Mouse (Mus musculus) naive thymus-derived CD4-positive, alpha-beta T cell, adult 2 months (primary cell): ENCODE results near the gene Rhox7a.
"Not testable (repeated sequence)": the region's sequence is repeated elsewhere in the genome, so short reads cannot be mapped to it uniquely, and the experiment has no call there.

ENCODE experiments used
- DNase-seq: peaks from one replicate; pipeline ENCODE4 v3.0.0-alpha.2; 2011; ENCODE audit warnings: low read depth

Rhox7a gene

GRCm38 (mm10) chrX:37831386-37831785, at the start of gene Rhox7a:
Rhox7a (plus strand) TSS chrX:37831686.
- not testable (repeated sequence) for DNase-seq

- no peak for DNase-seq
Observed at GRCm38 (mm10) chrX:37807286-37808080, 24.0 kb upstream of the Rhox7a start.

DNA sequence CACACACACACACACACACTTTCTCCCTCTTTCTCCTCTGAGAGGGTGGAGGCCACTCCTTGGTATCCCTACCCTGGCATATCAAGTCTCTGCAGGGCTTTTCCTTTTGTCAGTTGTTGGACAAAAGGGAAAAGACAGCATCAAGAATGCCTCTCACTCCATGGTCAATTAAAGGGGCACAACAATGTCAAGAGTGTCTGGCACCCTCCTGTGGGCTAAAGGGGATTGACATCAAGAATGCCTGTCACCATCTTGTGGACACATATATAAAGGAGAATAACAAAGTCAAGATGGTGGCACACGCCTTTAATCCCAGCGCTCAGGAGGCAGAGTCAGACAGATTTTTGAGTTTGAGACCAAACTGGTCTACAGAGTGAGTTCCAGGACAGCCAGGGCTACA, 22.1 kb upstream of the Rhox7a start:
- DNase-seq, result no peak

GRCm38 (mm10) chrX:37811179-37811578, 20.3 kb upstream of the Rhox7a start:
- DNase-seq, result no peak

DNA sequence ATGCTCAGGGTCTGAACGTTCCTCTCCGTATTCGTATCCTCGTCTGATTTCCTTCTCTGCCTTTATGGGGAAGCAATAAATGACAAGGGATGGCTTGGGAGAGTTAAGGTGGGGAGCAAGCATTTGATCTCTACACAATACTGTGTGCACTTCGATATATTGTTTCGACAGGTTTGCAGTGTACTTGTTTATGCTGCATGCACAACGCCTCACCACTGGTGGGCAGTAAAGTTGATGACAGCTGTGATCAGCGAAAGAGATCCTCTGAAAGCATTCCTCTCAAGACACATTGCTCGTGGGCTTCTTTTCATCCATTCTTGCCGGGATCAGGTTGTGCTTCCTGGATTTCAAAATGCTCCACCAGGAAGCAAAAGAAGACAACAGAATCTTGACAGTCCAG, 15.8 kb upstream of the Rhox7a start:
- DNase-seq, result no peak

- not testable (repeated sequence) for DNase-seq
Observed at GRCm38 (mm10) chrX:37826610-37827009, 4.9 kb upstream of the Rhox7a start, which contains the start of gene Rhox6. Rhox6 (plus strand) TSS chrX:37826910.

DNA sequence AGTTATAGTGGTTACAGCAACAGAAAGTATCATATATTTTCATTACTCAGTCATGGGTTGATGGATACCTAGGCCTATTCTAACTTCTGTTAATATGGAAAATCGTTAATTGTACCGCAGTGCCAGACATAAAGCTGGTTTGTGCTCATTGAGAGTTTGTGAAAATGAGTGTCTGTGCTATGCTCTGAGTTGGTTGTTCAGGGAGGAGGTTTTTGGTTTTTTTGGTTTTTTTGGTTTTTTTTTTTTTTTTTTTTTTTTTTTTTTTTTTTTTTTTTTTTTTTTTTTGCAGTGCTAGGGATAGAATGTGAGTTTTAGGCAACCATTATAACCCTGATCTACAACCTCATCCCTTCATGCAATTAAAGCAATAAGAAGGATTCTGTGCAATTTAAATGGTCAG, 40.2 kb downstream of the Rhox7a start:
- no peak for DNase-seq

DNA sequence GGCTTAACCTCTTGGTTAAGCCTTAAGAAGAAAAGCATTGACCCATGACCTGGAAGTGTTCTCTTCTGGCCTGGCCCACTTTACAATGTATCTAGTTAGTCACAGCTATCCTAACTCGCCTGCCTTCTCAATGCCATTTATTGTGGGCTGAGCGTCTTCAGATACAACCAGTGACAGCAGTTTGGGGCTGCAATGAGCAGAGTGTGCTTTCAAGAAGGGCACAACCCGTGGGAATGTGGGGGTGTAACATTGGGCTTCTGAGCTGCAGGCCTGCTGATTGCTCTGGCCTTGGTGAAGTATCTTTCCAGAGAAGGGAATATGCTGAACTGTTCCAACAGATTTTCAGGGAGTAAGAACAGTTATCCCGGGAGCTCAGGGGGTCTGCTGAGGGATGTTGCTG, 47.4 kb downstream of the Rhox7a start, which contains the start of gene Rhox8:
Gene Rhox8 (minus strand): TSS at position 101 of the 400 bp plus-strand sequence.
- DNase-seq, result no peak
